Mouse (Mus musculus) liver, adult 2 months (tissue): Measurements from ENCODE around the gene Cd59a.
"Not testable (repeated sequence)": the region's sequence is repeated elsewhere in the genome, so short reads cannot be mapped to it uniquely, and the experiment has no call there.

Experiments used
- CTCF ChIP-seq: fragments of 200-500 bp; IDR thresholded peaks from 2 replicates; pipeline ENCODE4 v1.5.1; 2011; ENCODE audit warnings: low read depth, low read length, control low read depth
- POLR2A ChIP-seq: fragments of 200-500 bp; IDR thresholded peaks from 2 replicates; pipeline ENCODE4 v1.6.1; 2011; ENCODE audit warnings: low read length, control low read depth; ENCODE audit not compliant: insufficient read depth; ENCODE audit errors: extremely low read depth

DNA sequence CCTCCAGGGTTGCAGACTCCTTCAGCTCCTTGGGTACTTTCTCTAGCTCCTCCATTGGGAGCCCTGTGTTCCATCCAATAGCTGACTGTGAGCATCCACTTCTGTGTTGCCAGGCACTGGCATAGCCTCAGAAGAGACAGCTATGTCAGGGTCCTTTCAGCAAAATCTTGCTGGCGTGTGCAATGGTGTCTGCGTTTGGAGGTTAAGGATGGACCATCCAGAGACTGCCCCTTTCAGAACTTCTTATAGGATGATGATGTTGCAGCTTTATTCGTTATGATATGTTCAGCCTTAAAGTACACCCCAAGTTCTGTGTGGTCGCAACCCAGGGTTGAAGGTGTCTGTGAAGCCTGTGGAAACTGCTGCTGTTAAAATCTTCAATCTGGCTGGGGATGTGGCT, 1.8 kb downstream of the Cd59a start:
- TF ChIP-seq CTCF, POLR2A: not testable (repeated sequence)
